Mouse (Mus musculus) ES-Bruce4 (cell line): ENCODE measurements around the gene Fbxl5.

Experiments
- CTCF ChIP-seq: IDR thresholded peaks from one replicate; pipeline ENCODE4 v1.8.1; 2011; ENCODE audit warnings: low read depth, low read length
- EP300 ChIP-seq: IDR thresholded peaks from 2 replicates; pipeline ENCODE4 v1.6.1; 2011; ENCODE audit warnings: low read depth, low read length; ENCODE audit not compliant: insufficient read depth
- POLR2A ChIP-seq: IDR thresholded peaks from one replicate; pipeline ENCODE4 v1.8.1; 2011; ENCODE audit warnings: low read length; ENCODE audit not compliant: insufficient read depth

DNA sequence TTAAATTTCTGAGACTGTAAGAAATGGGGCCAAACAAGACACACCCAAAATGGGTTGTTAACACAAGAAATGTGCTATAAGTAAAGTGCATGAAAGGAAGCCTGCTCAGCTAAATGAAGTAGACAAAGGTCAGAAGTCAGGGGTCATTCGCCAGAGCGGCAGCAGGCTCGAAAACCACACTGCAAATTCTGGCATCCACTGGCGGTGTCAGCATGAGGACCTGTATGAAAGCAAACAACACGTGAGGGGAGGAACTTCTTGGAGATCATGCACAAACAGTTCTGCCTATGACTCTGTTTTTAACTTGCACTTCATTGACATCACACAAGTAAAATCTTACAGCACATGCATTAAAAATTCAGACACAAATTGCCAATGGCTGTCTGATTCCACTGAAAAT, 76.3 kb downstream of the Fbxl5 start:
- TF ChIP-seq CTCF = no peak
- no peak for TF ChIP-seq EP300
- no peak for TF ChIP-seq POLR2A
